Mouse (Mus musculus): ENCODE results near the gene Fxyd1.

DNA sequence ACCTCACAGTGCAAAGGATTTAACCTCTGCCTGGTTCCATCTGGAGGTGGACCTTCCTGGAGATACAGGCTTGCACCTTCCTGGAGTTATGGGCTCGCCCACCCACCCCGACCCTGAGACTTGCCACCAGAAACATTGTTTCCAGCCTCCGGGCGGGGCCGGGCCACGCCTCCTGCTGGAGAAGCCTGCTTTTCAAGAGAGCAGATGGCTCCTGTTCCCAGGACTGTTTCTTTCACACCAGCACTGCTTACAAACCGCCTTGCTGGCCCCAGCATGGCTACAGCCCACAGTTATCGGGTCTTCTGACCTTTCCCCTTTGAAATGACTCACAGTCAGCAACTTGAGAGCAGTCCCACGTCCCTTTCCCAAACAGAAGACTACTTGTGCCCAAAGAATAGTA is 15.3 kb upstream of the Fxyd1 start:
- no peak for TF ChIP-seq POLR2A (IDR thresholded peaks at IDR 0.05; ENCODE audit: borderline replicate concordance, extremely low read depth, low read depth, low read length)
- TF ChIP-seq CTCF (IDR thresholded peaks at IDR 0.05; ENCODE audit: insufficient read depth, low read length) = no peak

All from lung, adult 2 months (tissue).